In genomic region chr1:181445630-181446257, GRCm38 (mm10) we compare ENCODE assay signal across 7 mouse cellular contexts.
A peak's percentile ranks its signal among the peaks of the same experiment; 100 is the strongest.
DNase-seq lines count a peak whose midpoint lies in the region; ATAC-seq lines count a peak whose summit lies in the region.

No protein-coding gene starts in this region.

- no peak overlapping the region for H3K4me2 ChIP-seq in heart, embryonic 15.5 days

- 13% methylated on average over 1 of the region's 1 CpGs for WGBS in heart, embryonic 15.5 days

- DNase-seq in left cerebral cortex, postnatal 4 days = peak; percentile 78
- no peak for DNase-seq in left cerebral cortex, postnatal 25 days (ENCODE audit: low spot score in 2 of 2)
- DNase-seq in adipocyte (ENCODE audit: low spot score) = peak; percentile 91
- peak; percentile 91 for DNase-seq in cerebellum, adult 9-10 months
- DNase-seq in lung, postnatal 36 days = peak; percentile 53
- DNase-seq in spleen, postnatal 14 days (ENCODE audit: low spot score in 2 of 2) = no peak

- H3K27ac ChIP-seq in heart, embryonic 15.5 days = peak overlapping the region; percentile 75

- ATAC-seq in heart, embryonic 15.5 days (replicated peaks; ENCODE audit: insufficient number of reproducible peaks, insufficient read depth, low FRiP score, low read depth) = no peak

- H3K9me3 ChIP-seq in heart, embryonic 15.5 days (replicated peaks) = no peaks in the 10 kb centered on the region

- H3K9ac ChIP-seq in heart, embryonic 15.5 days = no peak overlapping the region

- peaks cover 47% of the 10 kb centered on the region for H3K4me1 ChIP-seq in heart, embryonic 15.5 days (replicated peaks)

- no peaks in the 10 kb centered on the region for H3K36me3 ChIP-seq in heart, embryonic 15.5 days

- no peak overlapping the region for H3K4me3 ChIP-seq in heart, embryonic 15.5 days

- intact Hi-C loops in left cerebral cortex, postnatal 4 days (cut with DNase I) = no loop called here
- intact Hi-C loops in left cerebral cortex, postnatal 25 days (cut with DNase I) = loop anchor here (5.0 kb wide), 2 partner anchors 48 to 78 kb away; no protein-coding TSS in a partner anchor

- no peaks in the 10 kb centered on the region for H3K27me3 ChIP-seq in heart, embryonic 15.5 days

Comparison
In these comparisons a context has a peak if more than half of its experiments do, and no peak if none do; other contexts are left out.
1. DNase-seq: peak in left cerebral cortex, postnatal 4 days (single experiment), adipocyte (single experiment), cerebellum, adult 9-10 months (single experiment) and lung, postnatal 36 days (single experiment); none in left cerebral cortex, postnatal 25 days (0 of 2) and spleen, postnatal 14 days (0 of 2).